Mouse (Mus musculus) regulatory T cell (primary cell): Measurements from ENCODE around the gene Slc30a3.
"Not testable (repeated sequence)": the region's sequence is repeated elsewhere in the genome, so short reads cannot be mapped to it uniquely, and the experiment has no call there.

Experiments
- in situ Hi-C: fragments of 300-600 bp; cut with MboI, MseI; formaldehyde crosslinking; loops from one replicate; pipeline ENCODE4 v1.15.1; 2025; ENCODE audit warnings: high pct_unique_total_duplicates

Slc30a3 gene

GRCm38 (mm10) chr5:31048763-31049641, 59.0 kb downstream of the Slc30a3 start, which contains the start of gene Slc5a6:
Slc5a6 (minus strand) TSS chr5:31048924.
- in situ Hi-C loops, result no loop called here

- in situ Hi-C loops, result no loop called here
Observed at GRCm38 (mm10) chr5:31047848-31048762, 59.9 kb downstream of the Slc30a3 start, which contains the start of gene Atraid. Atraid (plus strand) TSS chr5:31048312.

GRCm38 (mm10) chr5:31047074-31047473, 61.0 kb downstream of the Slc30a3 start:
- in situ Hi-C loops, result no loop called here

GRCm38 (mm10) chr5:31046416-31046815, 61.6 kb downstream of the Slc30a3 start:
- in situ Hi-C loops, result no loop called here

- in situ Hi-C loops, result no loop called here
Observed at GRCm38 (mm10) chr5:31038171-31038845, 69.7 kb downstream of the Slc30a3 start.

GRCm38 (mm10) chr5:31036556-31036955, 71.5 kb downstream of the Slc30a3 start:
- in situ Hi-C loops, result not testable (repeated sequence)
